In genomic region chr2:137204274-137204850, GRCm38 (mm10) we compare ENCODE assay signal across 14 mouse cellular contexts.
A peak's percentile ranks its signal among the peaks of the same experiment; 100 is the strongest.
DNase-seq lines count a peak whose midpoint lies in the region; ATAC-seq and TF ChIP-seq lines count a peak whose summit lies in the region.
"Had no signal": no experiment of that assay in that cellular context is flagged by ENCODE, and none has a peak within 500 bp of the region (broad histone marks: within the 10 kb centered on the region; RNA-seq: fewer than 3 reads in every experiment).

No protein-coding gene starts in this region.

- H3K9ac ChIP-seq in embryonic facial prominence, embryonic 14.5 days (ENCODE audit: low read depth, low read length), result no peak overlapping the region
- H3K9ac ChIP-seq in lung, embryonic 14.5 days, result no peak overlapping the region
- H3K9ac ChIP-seq: limb, embryonic 13.5 days had no signal

- H3K36me3 ChIP-seq in embryonic facial prominence, embryonic 14.5 days (ENCODE audit: control insufficient read depth, insufficient read depth, low read length), result no peaks in the 10 kb centered on the region
- H3K36me3 ChIP-seq in embryonic facial prominence, embryonic 10.5 days (replicated peaks), result no peaks in the 10 kb centered on the region
- H3K36me3 ChIP-seq in lung, embryonic 14.5 days (ENCODE audit: insufficient read depth), result no peaks in the 10 kb centered on the region
- H3K36me3 ChIP-seq: limb, embryonic 13.5 days; midbrain, embryonic 10.5 days had no signal

- DNase-seq in embryonic facial prominence, embryonic 14.5 days (ENCODE audit: low spot score), result peak; percentile 88
- DNase-seq in embryonic facial prominence, embryonic 10.5 days (ENCODE audit: low spot score), result no peak
- no peak for DNase-seq in lung, embryonic 14.5 days
- DNase-seq in lung, postnatal 10 days, result no peak
- DNase-seq in gastrocnemius, postnatal 10 days, result peak; percentile 4
- peak; percentile 19 for DNase-seq in kidney, postnatal 14 days
- DNase-seq in cerebellum, adult 11 months, result no peak
- no peak for DNase-seq in ovary, postnatal 10 days (ENCODE audit: low spot score)
- DNase-seq: cerebellum, postnatal 14 days; right cerebral cortex, postnatal 25 days; thymus, adult 2 months had no signal

- no peak overlapping the region for H3K27ac ChIP-seq in embryonic facial prominence, embryonic 14.5 days (replicated peaks; ENCODE audit: low read depth, low read length)
- no peak overlapping the region for H3K27ac ChIP-seq in embryonic facial prominence, embryonic 10.5 days (replicated peaks)
- H3K27ac ChIP-seq in lung, embryonic 14.5 days (ENCODE audit: low read depth), result no peak overlapping the region
- H3K27ac ChIP-seq: layer of hippocampus, adult 2 months; limb, embryonic 13.5 days; midbrain, embryonic 10.5 days had no signal

- 0 out of 2 replicates have a peak, but pooled peaks cover 5% of the 10 kb centered on the region for H3K4me1 ChIP-seq in embryonic facial prominence, embryonic 14.5 days (ENCODE audit: control insufficient read depth, insufficient read depth, low read length)
- H3K4me1 ChIP-seq in embryonic facial prominence, embryonic 10.5 days, result no peaks in the 10 kb centered on the region
- H3K4me1 ChIP-seq in lung, embryonic 14.5 days (ENCODE audit: insufficient read depth), result no peaks in the 10 kb centered on the region
- H3K4me1 ChIP-seq: limb, embryonic 13.5 days; midbrain, embryonic 10.5 days had no signal

- no peak overlapping the region for H3K4me2 ChIP-seq in embryonic facial prominence, embryonic 14.5 days (ENCODE audit: low read depth, low read length)
- no peak overlapping the region for H3K4me2 ChIP-seq in lung, embryonic 14.5 days
- H3K4me2 ChIP-seq: limb, embryonic 13.5 days had no signal

- no peaks in the 10 kb centered on the region for H3K27me3 ChIP-seq in embryonic facial prominence, embryonic 14.5 days (replicated peaks; ENCODE audit: control insufficient read depth, insufficient read depth, low read length)
- H3K27me3 ChIP-seq in embryonic facial prominence, embryonic 10.5 days (replicated peaks; ENCODE audit: low read depth, poor library complexity, severe bottlenecking), result no peaks in the 10 kb centered on the region
- no peaks in the 10 kb centered on the region for H3K27me3 ChIP-seq in lung, embryonic 14.5 days (ENCODE audit: insufficient read depth, low read length)
- H3K27me3 ChIP-seq: limb, embryonic 13.5 days had no signal

- no peaks in the 10 kb centered on the region for H3K9me3 ChIP-seq in embryonic facial prominence, embryonic 14.5 days (ENCODE audit: control insufficient read depth, low read length)
- no peaks in the 10 kb centered on the region for H3K9me3 ChIP-seq in embryonic facial prominence, embryonic 10.5 days
- no peaks in the 10 kb centered on the region for H3K9me3 ChIP-seq in lung, embryonic 14.5 days (ENCODE audit: low read depth, low read length)
- H3K9me3 ChIP-seq: limb, embryonic 13.5 days; midbrain, embryonic 10.5 days had no signal

- TF ChIP-seq CTCF in lung, embryonic 14.5 days (IDR thresholded peaks at IDR 0.05; ENCODE audit: low read depth), result no peak

- H3K4me3 ChIP-seq in embryonic facial prominence, embryonic 14.5 days (ENCODE audit: low read depth, low read length), result no peak overlapping the region
- H3K4me3 ChIP-seq in embryonic facial prominence, embryonic 10.5 days, result no peak overlapping the region
- no peak overlapping the region for H3K4me3 ChIP-seq in lung, embryonic 14.5 days (ENCODE audit: low read depth, low read length)
- H3K4me3 ChIP-seq: layer of hippocampus, adult 2 months; limb, embryonic 13.5 days; midbrain, embryonic 10.5 days had no signal

- peak; percentile 79 for ATAC-seq in embryonic facial prominence, embryonic 14.5 days (ENCODE audit: low read depth)
- 0 out of 2 replicates have a peak, but pooled peaks have one; percentile 33 for ATAC-seq in lung, embryonic 14.5 days (ENCODE audit: insufficient read depth)

- WGBS in embryonic facial prominence, embryonic 14.5 days, result 71% methylated on average over 6 of the region's 6 CpGs
- 87% methylated on average over 6 of the region's 6 CpGs for WGBS in embryonic facial prominence, embryonic 10.5 days
- WGBS in lung, embryonic 14.5 days, result 79% methylated on average over 6 of the region's 6 CpGs

Comparison
In these comparisons a context has a peak if more than half of its experiments do, and no peak if none do; other contexts are left out.
1. DNase-seq: peak in embryonic facial prominence, embryonic 14.5 days (single experiment), gastrocnemius, postnatal 10 days (single experiment) and kidney, postnatal 14 days (single experiment); none in embryonic facial prominence, embryonic 10.5 days (single experiment), lung, embryonic 14.5 days (single experiment), lung, postnatal 10 days (single experiment), cerebellum, adult 11 months (single experiment) and ovary, postnatal 10 days (single experiment).